Mouse (Mus musculus): Measurements from ENCODE around the gene Tmem132a. TPM values are rescaled to one million over a fixed set of nuclear protein-coding genes. Genes with fewer than 3 reads are reported as not detected.

Tmem132a gene
- not detected for polyA plus RNA-seq (2014; fragmentation: Illumina TruSeq; extraction: RNeasy Lipid Tissue Mini Kit (QIAGEN cat#74804))

DNA sequence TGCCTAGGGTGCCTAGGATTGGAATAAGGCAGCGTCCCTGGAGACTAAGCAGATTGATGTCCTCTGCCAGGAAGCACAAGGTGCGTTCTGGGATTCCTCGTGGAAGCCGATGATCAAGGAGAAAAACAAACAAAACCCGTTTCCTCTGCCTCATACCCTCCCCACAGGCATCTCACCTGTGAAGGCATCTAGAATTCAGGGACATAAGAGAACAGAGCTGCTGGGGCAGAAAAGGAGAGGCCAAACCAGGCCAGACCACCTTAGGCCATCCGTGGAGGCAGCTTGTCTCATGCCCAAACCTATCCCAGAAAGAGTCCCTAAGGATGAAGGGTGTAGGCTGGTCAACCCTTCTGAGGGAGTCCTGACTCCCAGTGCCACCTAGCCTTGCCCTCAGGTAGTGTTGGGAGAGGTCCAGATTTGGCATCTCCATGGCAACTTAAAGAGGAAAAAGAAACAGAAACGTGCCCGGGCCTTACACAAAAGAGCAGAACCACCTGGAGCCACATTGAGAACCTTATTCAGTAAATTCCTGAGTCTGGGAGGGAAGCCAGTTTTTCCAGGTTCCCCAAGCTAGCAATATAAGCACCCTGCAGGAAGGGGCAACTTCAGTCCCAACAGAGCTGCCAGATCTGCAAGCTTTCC is at the start of gene Tmem132a:
Tmem132a (minus strand) TSS at position 55 of the 642 bp plus-strand sequence.

DNA sequence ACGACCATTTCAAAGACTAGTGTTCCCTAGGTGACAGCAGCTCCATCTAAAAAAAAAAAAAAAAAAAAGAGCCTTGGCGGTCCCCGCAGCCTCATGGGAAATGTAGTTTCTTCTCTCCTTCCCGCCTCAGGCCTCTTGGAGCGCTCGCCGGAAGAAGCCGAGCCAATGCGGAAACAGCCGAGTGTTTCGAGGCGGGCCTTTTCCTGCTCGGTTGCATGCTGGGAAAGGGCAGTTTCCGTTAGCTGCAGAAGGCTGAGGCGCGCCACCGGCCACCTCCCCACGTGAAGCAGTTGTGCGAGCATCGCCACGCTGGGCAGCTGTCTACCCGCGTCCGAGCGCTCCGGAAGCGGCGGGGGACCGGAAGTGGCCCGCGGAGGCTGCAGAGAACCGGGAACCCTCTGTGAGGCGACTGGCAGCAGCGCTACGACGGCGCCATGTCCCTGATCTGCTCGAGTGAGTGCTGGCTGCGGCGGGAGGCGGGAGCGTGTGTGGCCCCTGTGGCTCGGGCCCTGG is 25.3 kb upstream of the Tmem132a start, which contains the start of gene Prpf19:
Prpf19 (plus strand) TSS at position 216 of the 513 bp plus-strand sequence.

DNA sequence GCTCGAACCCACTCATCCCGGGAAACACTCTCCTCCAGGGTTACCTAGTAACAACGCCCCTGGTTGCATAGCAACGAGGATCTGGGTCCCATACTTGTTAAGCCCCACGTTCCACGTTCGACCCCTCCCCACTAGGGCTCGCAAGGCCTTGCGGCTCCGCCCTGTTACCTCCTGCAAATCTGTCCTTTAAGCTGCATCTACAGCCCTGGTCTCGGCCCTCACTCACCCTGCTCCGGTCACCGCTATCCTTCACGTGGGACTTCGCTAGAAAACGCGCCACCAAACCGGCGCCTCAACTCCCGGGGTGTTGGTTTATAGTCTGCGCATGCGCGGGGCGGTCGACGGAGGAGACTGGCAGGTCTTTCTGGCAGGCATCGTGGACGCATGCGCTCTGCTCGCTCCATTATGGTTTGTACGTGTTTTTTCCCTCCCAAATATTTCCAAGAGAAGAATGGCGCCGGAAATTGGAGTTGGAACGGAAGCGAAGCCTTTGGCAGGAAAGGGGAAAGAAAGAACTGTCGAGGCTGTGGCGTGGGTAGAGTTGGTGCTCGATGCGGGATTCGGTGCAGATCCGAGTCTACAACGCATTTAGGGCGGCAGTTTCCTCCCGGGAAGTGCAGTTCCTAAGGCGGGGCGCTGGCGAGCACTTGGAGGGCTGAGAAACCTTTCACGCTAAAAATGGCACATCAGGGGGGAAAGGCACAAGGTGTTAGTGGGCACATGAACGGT is 11.8 kb upstream of the Tmem132a start, which contains the start of gene Tmem109:
Tmem109 (minus strand) TSS at position 576 of the 729 bp plus-strand sequence.

DNA sequence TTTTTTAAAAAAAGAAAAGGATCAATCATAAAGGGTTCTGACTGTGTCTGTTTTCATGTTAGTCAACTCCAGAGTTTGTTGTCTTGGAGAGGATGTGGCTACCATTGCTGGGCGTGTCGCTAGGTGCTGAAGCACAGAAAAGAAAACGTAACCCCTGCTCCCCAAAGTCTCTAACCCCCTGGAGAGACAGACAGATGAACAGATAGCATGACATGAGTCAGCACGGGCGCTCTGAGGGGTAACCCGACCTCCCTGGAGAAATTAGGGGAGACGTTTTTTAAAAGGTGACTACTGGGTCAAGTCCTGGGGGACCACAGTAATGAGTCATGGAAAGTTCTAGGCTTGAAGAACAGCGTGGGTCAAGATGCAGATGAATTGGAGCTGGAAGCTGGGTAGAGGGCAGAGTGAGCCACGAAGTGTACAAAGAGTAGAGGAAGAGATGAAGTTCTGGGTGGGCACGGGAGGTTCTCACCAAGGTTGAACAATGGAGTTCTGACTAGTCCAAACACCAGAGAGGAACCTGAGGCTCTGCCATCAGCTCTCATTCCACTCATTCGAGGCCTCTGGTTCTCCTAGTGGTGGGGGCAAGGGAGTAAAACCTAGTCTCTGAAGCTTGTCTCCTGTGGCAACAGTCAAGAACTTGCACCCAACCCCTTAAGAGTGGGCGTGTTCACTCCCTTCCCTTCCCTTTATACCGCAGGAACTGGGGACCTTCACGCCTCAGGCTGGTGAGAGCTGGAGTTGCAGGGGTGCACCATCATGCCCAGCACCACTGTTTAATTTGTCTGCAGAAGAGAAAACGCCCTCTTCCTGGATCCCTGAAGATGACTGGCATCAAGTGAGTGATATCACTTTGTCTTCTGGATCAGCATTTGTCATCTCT is 30.5 kb downstream of the Tmem132a start, which contains the start of gene Slc15a3:
Slc15a3 (plus strand) TSS at position 718 of the 883 bp plus-strand sequence.

DNA sequence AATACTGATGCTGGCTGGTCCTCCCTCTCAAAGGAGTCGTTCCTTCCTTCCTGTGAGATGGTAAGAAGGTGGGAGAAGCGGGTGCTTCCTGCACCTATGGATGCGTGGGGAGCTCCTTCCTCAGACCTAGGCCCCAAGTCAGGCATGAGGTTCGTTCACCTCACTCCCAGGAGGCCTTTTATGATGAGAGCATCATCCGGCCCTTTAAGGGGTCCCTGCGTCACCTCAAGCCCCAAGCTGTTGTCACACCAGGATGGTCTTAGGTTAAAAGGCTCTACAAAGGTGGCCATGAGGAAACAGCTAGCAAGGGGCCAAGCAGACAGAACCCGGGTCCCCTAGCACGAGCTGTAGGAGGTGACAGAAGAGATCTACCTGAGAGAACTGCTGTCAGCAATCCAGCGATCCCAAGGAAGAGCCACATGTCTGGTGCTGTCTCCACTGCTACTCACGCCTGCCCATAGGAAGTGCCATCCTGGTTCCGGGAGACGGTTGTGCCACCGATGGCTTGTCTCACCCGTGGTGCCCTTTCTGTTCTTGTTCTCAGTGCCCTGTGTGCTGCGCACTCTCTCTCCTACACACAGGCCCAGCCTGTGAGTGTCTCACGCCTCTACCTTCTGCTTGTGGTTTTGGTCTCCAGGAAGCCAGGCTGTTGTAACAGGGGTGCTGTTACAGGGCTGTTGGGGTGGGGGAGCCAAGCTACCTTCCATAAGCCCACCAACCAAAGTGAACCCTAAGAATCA is 40.1 kb downstream of the Tmem132a start, which contains the start of gene Cd6:
Cd6 (minus strand) TSS at position 623 of the 740 bp plus-strand sequence.

Other genes starting within 250 kb of the Tmem132a start
- not detected for gene Vwce, start 235.7 kb downstream of the Tmem132a start, polyA plus RNA-seq (2014; fragmentation: Illumina TruSeq; extraction: RNeasy Lipid Tissue Mini Kit (QIAGEN cat#74804))
- gene Pga5, start 191.9 kb downstream of the Tmem132a start, polyA plus RNA-seq (2014; fragmentation: Illumina TruSeq; extraction: RNeasy Lipid Tissue Mini Kit (QIAGEN cat#74804)), result not detected
- gene Vps37c, start 181.2 kb downstream of the Tmem132a start, polyA plus RNA-seq (2014; fragmentation: Illumina TruSeq; extraction: RNeasy Lipid Tissue Mini Kit (QIAGEN cat#74804)), result 1.8 TPM
- not detected for gene Cd5, start 130.9 kb downstream of the Tmem132a start, polyA plus RNA-seq (2014; fragmentation: Illumina TruSeq; extraction: RNeasy Lipid Tissue Mini Kit (QIAGEN cat#74804))
- not detected for gene Cd6, start 39.9 kb downstream of the Tmem132a start, polyA plus RNA-seq (2014; fragmentation: Illumina TruSeq; extraction: RNeasy Lipid Tissue Mini Kit (QIAGEN cat#74804))
- 2.0 TPM for gene Slc15a3, start 30.2 kb downstream of the Tmem132a start, polyA plus RNA-seq (2014; fragmentation: Illumina TruSeq; extraction: RNeasy Lipid Tissue Mini Kit (QIAGEN cat#74804))
- gene Tmem109, start 12.1 kb upstream of the Tmem132a start, polyA plus RNA-seq (2014; fragmentation: Illumina TruSeq; extraction: RNeasy Lipid Tissue Mini Kit (QIAGEN cat#74804)), result 4.5 TPM
- gene Prpf19, start 25.3 kb upstream of the Tmem132a start, polyA plus RNA-seq (2014; fragmentation: Illumina TruSeq; extraction: RNeasy Lipid Tissue Mini Kit (QIAGEN cat#74804)), result 87.3 TPM
- 0.46 TPM for gene Zp1, start 50.7 kb upstream of the Tmem132a start, polyA plus RNA-seq (2014; fragmentation: Illumina TruSeq; extraction: RNeasy Lipid Tissue Mini Kit (QIAGEN cat#74804))
- 0.48 TPM for gene Ptgdr2, start 67.2 kb upstream of the Tmem132a start, polyA plus RNA-seq (2014; fragmentation: Illumina TruSeq; extraction: RNeasy Lipid Tissue Mini Kit (QIAGEN cat#74804))
- gene Ccdc86, start 79.3 kb upstream of the Tmem132a start, polyA plus RNA-seq (2014; fragmentation: Illumina TruSeq; extraction: RNeasy Lipid Tissue Mini Kit (QIAGEN cat#74804)), result 1.6 TPM
- not detected for gene Ms4a10, start 104.7 kb upstream of the Tmem132a start, polyA plus RNA-seq (2014; fragmentation: Illumina TruSeq; extraction: RNeasy Lipid Tissue Mini Kit (QIAGEN cat#74804))
- not detected for gene Ms4a15, start 123.3 kb upstream of the Tmem132a start, polyA plus RNA-seq (2014; fragmentation: Illumina TruSeq; extraction: RNeasy Lipid Tissue Mini Kit (QIAGEN cat#74804))
- not detected for gene Ms4a18, start 148.1 kb upstream of the Tmem132a start, polyA plus RNA-seq (2014; fragmentation: Illumina TruSeq; extraction: RNeasy Lipid Tissue Mini Kit (QIAGEN cat#74804))
- not detected for gene Ms4a8a, start 211.2 kb upstream of the Tmem132a start, polyA plus RNA-seq (2014; fragmentation: Illumina TruSeq; extraction: RNeasy Lipid Tissue Mini Kit (QIAGEN cat#74804))